ENCODE assay signal across 1 mouse cellular context in the genomic region with DNA sequence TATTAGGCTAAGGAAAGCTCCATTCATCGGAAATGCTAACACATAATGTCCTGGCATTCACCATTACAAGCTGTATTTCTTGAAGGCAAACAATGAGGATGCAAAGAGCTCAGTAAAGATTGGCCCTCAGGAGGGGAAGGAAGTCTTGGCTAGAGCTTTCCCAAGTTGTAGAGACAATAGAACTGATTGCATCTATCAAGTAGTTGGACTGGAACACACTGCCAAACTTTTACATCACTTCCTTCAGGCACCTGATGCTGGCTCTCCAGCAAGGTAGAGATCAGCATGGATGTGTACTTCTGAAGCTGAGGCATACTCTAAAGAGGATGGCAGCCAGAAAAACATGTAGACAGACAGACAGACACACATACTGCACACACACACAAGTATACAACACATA.
TF ChIP-seq lines count a peak whose summit lies in the region.

No protein-coding gene starts in this region.

TF ChIP-seq in MEL, 35 proteins besides CTCF, POLR2A, EP300 and RAD21 (continued from another document):
- no peak for TF ChIP-seq MAFK (IDR thresholded peaks at IDR 0.05; ENCODE audit: borderline replicate concordance, low read depth, low read length)
- no peak for TF ChIP-seq UBTF (IDR thresholded peaks at IDR 0.05; ENCODE audit: borderline replicate concordance, insufficient read depth, low read depth, low read length)
- TF ChIP-seq HCFC1 (IDR thresholded peaks at IDR 0.05; ENCODE audit: low read depth, low read length) = no peak
- no peak for TF ChIP-seq TBP (IDR thresholded peaks at IDR 0.05; ENCODE audit: low read depth, low read length)
- no peak for TF ChIP-seq ZKSCAN1 (IDR thresholded peaks at IDR 0.05; ENCODE audit: low read depth, low read length)
- no peak for TF ChIP-seq JUND (IDR thresholded peaks at IDR 0.05; ENCODE audit: low read depth, low read length)
TF ChIP-seq in MEL: peak in this region for 0.
